Mouse (Mus musculus) myocyte (in vitro differentiated cells): ENCODE results near the gene Rbm39. TPM values are rescaled to one million over a fixed set of nuclear protein-coding genes. Genes with fewer than 3 reads are reported as not detected.

ENCODE experiments used
- H3K27me3 ChIP-seq: one replicate; pipeline ENCODE4 v1.6.1; 2011; ENCODE audit not compliant: control insufficient read depth, insufficient read depth, insufficient read length
- H3K36me3 ChIP-seq: one replicate; pipeline ENCODE4 v1.6.1; 2011; ENCODE audit not compliant: control insufficient read depth, insufficient read depth
- H3K4me2 ChIP-seq: one replicate; pipeline ENCODE4 v1.6.1; 2011; ENCODE audit warnings: low read depth, control low read depth
- H3K4me3 ChIP-seq: one replicate; pipeline ENCODE4 v1.5.1; 2011; ENCODE audit warnings: mild to moderate bottlenecking, control low read depth, moderate library complexity
- H3K79me2 ChIP-seq: one replicate; pipeline ENCODE4 v1.6.1; 2011; ENCODE audit not compliant: control insufficient read depth, insufficient read depth
- H3ac ChIP-seq: one replicate; pipeline ENCODE4 v1.6.1; 2011; ENCODE audit not compliant: control insufficient read depth, insufficient read length
- CEBPB ChIP-seq: IDR thresholded peaks from 2 replicates; pipeline ENCODE4 v1.6.1; 2011; ENCODE audit warnings: mild to moderate bottlenecking, moderate library complexity; ENCODE audit not compliant: poor library complexity, insufficient read depth, severe bottlenecking
- E2F4 ChIP-seq: IDR thresholded peaks from one replicate; pipeline ENCODE4 v1.6.1; 2011; ENCODE audit warnings: mild to moderate bottlenecking, control low read depth, moderate library complexity; ENCODE audit not compliant: insufficient read depth
- MAX ChIP-seq: IDR thresholded peaks from one replicate; pipeline ENCODE4 v1.6.1; 2011; ENCODE audit warnings: low read depth, mild to moderate bottlenecking, control low read depth
- MYOD1 ChIP-seq, 3 experiments: IDR thresholded peaks; one replicate each; pipeline ENCODE4 v1.6.1; 2011; ENCODE audit warnings: control low read depth in 2 of 3, low read depth in 2 of 3, mild to moderate bottlenecking in 2 of 3, moderate library complexity in 1 of 3; ENCODE audit not compliant: insufficient read length in 2 of 3, control insufficient read depth in 1 of 3
- MYOG ChIP-seq, 3 experiments: IDR thresholded peaks; one replicate each; pipeline ENCODE4 v1.6.1; 2011; ENCODE audit warnings: control low read depth in 2 of 3, low read depth in 2 of 3, mild to moderate bottlenecking in 2 of 3; ENCODE audit not compliant: insufficient read length in 2 of 3, control insufficient read depth in 1 of 3, insufficient read depth in 1 of 3
- POLR2A ChIP-seq: IDR thresholded peaks from one replicate; pipeline ENCODE4 v1.6.1; 2011; ENCODE audit warnings: low read depth, mild to moderate bottlenecking, control low read depth, moderate library complexity; ENCODE audit not compliant: insufficient read length
- POLR2AphosphoS2 ChIP-seq: IDR thresholded peaks from one replicate; pipeline ENCODE4 v1.6.1; 2011; ENCODE audit warnings: low read depth, control low read depth; ENCODE audit not compliant: insufficient read length
- REST ChIP-seq: IDR thresholded peaks from one replicate; pipeline ENCODE4 v1.6.1; 2011; ENCODE audit warnings: mild to moderate bottlenecking, control low read depth, moderate library complexity; ENCODE audit not compliant: insufficient read depth, insufficient read length
- SRF ChIP-seq: IDR thresholded peaks from one replicate; pipeline ENCODE4 v1.6.1; 2011; ENCODE audit warnings: low read depth; ENCODE audit not compliant: control insufficient read depth, insufficient read length
- TCF12 ChIP-seq: IDR thresholded peaks from one replicate; pipeline ENCODE4 v1.6.1; 2011; ENCODE audit warnings: mild to moderate bottlenecking, control low read depth; ENCODE audit not compliant: poor library complexity, insufficient read depth, severe bottlenecking
- TCF3 ChIP-seq: IDR thresholded peaks from one replicate; pipeline ENCODE4 v1.6.1; 2011; ENCODE audit warnings: low read depth, control low read depth; ENCODE audit not compliant: insufficient read length
- USF1 ChIP-seq: IDR thresholded peaks from one replicate; pipeline ENCODE4 v1.6.1; 2011; ENCODE audit warnings: low read depth, mild to moderate bottlenecking, control low read depth, moderate library complexity
- polyA plus RNA-seq: library from polyadenylated mRNA; unstranded; fragments of >200 nt; fragmentation: generic; extraction: Trizol; gene quantifications from one replicate; pipeline ENCODE4 v1.2.1, GENCODE M21; 2012; ENCODE audit warnings: missing spikeins

Rbm39 gene
- polyA plus RNA-seq, 1 experiment: 53.7 TPM

- no peak overlapping the region for H3ac ChIP-seq
- peaks cover 64% of the 10 kb centered on the region for H3K79me2 ChIP-seq
- TF ChIP-seq POLR2A (no peak), TCF3 (no peak), SRF (no peak), MYOD1 (IDR thresholded peaks at IDR 0.05; ENCODE audit: control insufficient read depth in 1 of 3, insufficient read length in 2 of 3, low read depth in 2 of 3) (no peak), MYOG (IDR thresholded peaks at IDR 0.05; ENCODE audit: control insufficient read depth in 1 of 3, insufficient read depth in 1 of 3, insufficient read length in 2 of 3, low read depth in 2 of 3) (no peak), REST (no peak)
- no peak overlapping the region for H3K4me3 ChIP-seq
- no peak overlapping the region for H3K4me2 ChIP-seq
- H3K36me3 ChIP-seq: peaks cover 5% of the 10 kb centered on the region
- H3K27me3 ChIP-seq: no peaks in the 10 kb centered on the region
These were observed 37.7 kb upstream of the Rbm39 start for GRCm38 (mm10) chr2:156217786-156218185.

GRCm38 (mm10) chr2:156203917-156204316, 23.9 kb upstream of the Rbm39 start:
- Histone ChIP-seq H3K36me3 (peaks cover 18% of the 10 kb centered on the region), H3K4me2 (no peak overlapping the region), H3ac (no peak overlapping the region), H3K4me3 (no peak overlapping the region), H3K79me2 (peaks cover 87% of the 10 kb centered on the region), H3K27me3 (no peaks in the 10 kb centered on the region)
- TF ChIP-seq MYOG (IDR thresholded peaks at IDR 0.05; ENCODE audit: control insufficient read depth in 1 of 3, insufficient read depth in 1 of 3, insufficient read length in 2 of 3, low read depth in 2 of 3) (no peak), REST (no peak), MAX (no peak), SRF (no peak), TCF12 (no peak), POLR2A (no peak), TCF3 (no peak), E2F4 (no peak), CEBPB (no peak), USF1 (no peak), POLR2AphosphoS2 (no peak), MYOD1 (IDR thresholded peaks at IDR 0.05; ENCODE audit: control insufficient read depth in 1 of 3, insufficient read length in 2 of 3, low read depth in 2 of 3) (no peak)

- no peak overlapping the region for H3K4me3 ChIP-seq
- TF ChIP-seq POLR2AphosphoS2: no peak
- no peak for TF ChIP-seq E2F4
- H3K79me2 ChIP-seq: peaks cover 88% of the 10 kb centered on the region
- H3ac ChIP-seq: no peak overlapping the region
- H3K36me3 ChIP-seq: peaks cover 18% of the 10 kb centered on the region
- no peaks in the 10 kb centered on the region for H3K27me3 ChIP-seq
- peak overlapping the region; percentile 39 for H3K4me2 ChIP-seq
These were observed 22.9 kb upstream of the Rbm39 start for GRCm38 (mm10) chr2:156202848-156203437.

GRCm38 (mm10) chr2:156201486-156201885, 21.4 kb upstream of the Rbm39 start:
- TF ChIP-seq TCF3 (no peak), MYOD1 (IDR thresholded peaks at IDR 0.05; ENCODE audit: control insufficient read depth in 1 of 3, insufficient read length in 2 of 3, low read depth in 2 of 3) (no peak), SRF (no peak), CEBPB (no peak), USF1 (no peak)
- Histone ChIP-seq H3ac (no peak overlapping the region), H3K27me3 (no peaks in the 10 kb centered on the region), H3K4me2 (no peak overlapping the region), H3K36me3 (peaks cover 18% of the 10 kb centered on the region), H3K4me3 (no peak overlapping the region), H3K79me2 (peaks cover 88% of the 10 kb centered on the region)

GRCm38 (mm10) chr2:156199944-156200343, 19.9 kb upstream of the Rbm39 start:
- Histone ChIP-seq H3K4me3 (no peak overlapping the region), H3ac (no peak overlapping the region), H3K27me3 (no peaks in the 10 kb centered on the region), H3K36me3 (peaks cover 12% of the 10 kb centered on the region), H3K4me2 (peak overlapping the region; percentile 8), H3K79me2 (peaks cover 76% of the 10 kb centered on the region)
- TF ChIP-seq TCF12: no peak
